Mouse (Mus musculus) kidney, embryonic 14.5 days (tissue): ENCODE results near the gene Prrg2. TPM values are rescaled to one million over a fixed set of nuclear protein-coding genes. Genes with fewer than 3 reads are reported as not detected.

Experiments
- ATAC-seq: fragments of 200-750 bp; cut with Nextera tagmentation; 2 replicates; pipeline ENCODE4 v1.8.0; 2017; ENCODE audit warnings: moderate number of reproducible peaks, mild to moderate bottlenecking, moderate TSS enrichment, moderate library complexity; ENCODE audit not compliant: low FRiP score, low TSS enrichment
- H3K27ac ChIP-seq: fragments of 300-500 bp; sonication (generic); 2 replicates; pipeline ENCODE4 v1.5.1; 2014; ENCODE audit warnings: low read depth, mild to moderate bottlenecking, low read length, moderate library complexity, mixed read lengths
- H3K27me3 ChIP-seq: fragments of 300-500 bp; sonication (generic); 2 replicates; pipeline ENCODE4 v1.6.1; 2014; ENCODE audit warnings: mild to moderate bottlenecking, low read length; ENCODE audit not compliant: control insufficient read depth, insufficient read depth
- H3K36me3 ChIP-seq: fragments of 300-500 bp; sonication (generic); 2 replicates; pipeline ENCODE4 v1.6.1; 2014; ENCODE audit warnings: low read length, mixed read lengths; ENCODE audit not compliant: control insufficient read depth, insufficient read depth
- H3K4me1 ChIP-seq: fragments of 300-500 bp; sonication (generic); 2 replicates; pipeline ENCODE4 v1.6.1; 2014; ENCODE audit warnings: low read length, mixed read lengths; ENCODE audit not compliant: control insufficient read depth, insufficient read depth
- H3K4me2 ChIP-seq: fragments of 300-500 bp; sonication (generic); replicated peaks from 2 replicates; pipeline ENCODE4 v1.6.1; 2014; ENCODE audit warnings: low read depth, mild to moderate bottlenecking, low read length
- H3K4me3 ChIP-seq: fragments of 300-500 bp; sonication (generic); 2 replicates; pipeline ENCODE4 v1.5.1; 2014; ENCODE audit warnings: mild to moderate bottlenecking, low read length
- H3K9ac ChIP-seq: fragments of 300-500 bp; sonication (generic); 2 replicates; pipeline ENCODE4 v1.6.1; 2014; ENCODE audit warnings: low read depth, mild to moderate bottlenecking, low read length, moderate library complexity
- H3K9me3 ChIP-seq: fragments of 300-500 bp; sonication (generic); 2 replicates; pipeline ENCODE4 v1.6.1; 2016; ENCODE audit warnings: low read length; ENCODE audit not compliant: control insufficient read depth
- WGBS: fragments of 180-500 bp; shearing (Covaris S2); extraction: QIAGEN DNeasy Blood & Tissue Kit; methylation state at CpG from one replicate; pipeline ENCODE4 v1.1.7; 2014; 5-methylcytosine and 5-hydroxymethylcytosine counted together
- polyA plus RNA-seq: library from polyadenylated mRNA; unstranded; fragments of >200 nt; fragmentation: Nextera tagmentation; extraction: Ambion mirVana; gene quantifications from 2 replicates; pipeline ENCODE4 v1.2.1, GENCODE M21; 2014

Gene Prrg2
- polyA plus RNA-seq, 1 experiment from 2014 or later = 27.3 TPM

DNA sequence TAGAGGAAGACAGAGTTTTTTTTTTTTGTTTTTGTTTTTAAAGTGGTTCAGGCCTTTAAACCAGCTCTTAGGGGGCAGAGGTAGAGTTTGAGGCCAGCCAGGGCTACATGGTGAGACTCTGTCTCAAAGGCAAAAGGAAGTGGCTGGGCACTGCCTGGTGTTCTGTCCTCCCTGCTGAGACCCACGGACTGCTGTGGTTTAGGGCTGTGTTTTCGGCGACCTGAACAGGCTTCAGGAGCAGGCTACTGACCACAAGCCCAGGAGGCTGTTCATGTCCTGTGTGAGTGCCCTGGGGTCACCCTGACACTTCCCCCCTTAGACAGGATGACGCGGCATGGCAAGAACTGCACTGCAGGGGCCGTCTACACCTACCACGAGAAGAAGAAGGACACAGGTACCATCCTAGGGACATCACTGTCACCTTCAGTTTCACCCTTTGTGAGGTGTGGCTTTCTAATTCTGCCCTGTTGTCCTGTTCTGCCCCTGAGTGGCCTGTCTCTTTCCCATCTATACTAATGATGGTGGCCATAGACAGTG is 10.8 kb upstream of the Prrg2 start:
- Histone ChIP-seq H3K4me1 (0 out of 2 replicates have a peak, but pooled peaks cover 4% of the 10 kb centered on the region), H3K27ac (no peak overlapping the region), H3K27me3 (no peaks in the 10 kb centered on the region), H3K9ac (no peak overlapping the region; the same call in 1 of the 2 replicates), H3K4me3 (no peak overlapping the region), H3K36me3 (peaks cover 44% of the 10 kb centered on the region), H3K9me3 (no peaks in the 10 kb centered on the region), H3K4me2 (no peak overlapping the region)
- 74% methylated on average over 7 of the region's 7 CpGs for WGBS
- no peak for ATAC-seq

DNA sequence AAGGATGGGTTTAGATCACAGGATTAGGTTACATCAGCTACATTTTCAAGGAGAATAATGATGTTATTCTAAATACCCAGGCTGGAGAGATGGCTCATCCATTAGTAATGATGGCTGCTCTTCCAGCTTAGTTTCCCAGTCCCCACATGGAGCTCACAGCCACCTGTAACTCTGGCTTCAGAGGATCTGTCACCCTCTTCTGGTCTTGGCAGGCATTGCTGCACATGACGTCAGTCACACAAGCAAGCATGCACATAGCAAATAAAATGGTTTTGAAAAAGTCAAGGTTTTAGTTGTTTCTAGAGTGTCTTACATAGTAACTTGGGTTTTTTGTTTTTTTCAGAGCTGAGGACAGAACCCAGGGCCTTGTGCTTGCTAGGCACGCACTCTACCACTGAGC is 9.8 kb upstream of the Prrg2 start:
- no peak overlapping the region for H3K4me3 ChIP-seq
- no peaks in the 10 kb centered on the region for H3K9me3 ChIP-seq
- H3K4me1 ChIP-seq = 0 out of 2 replicates have a peak, but pooled peaks cover 4% of the 10 kb centered on the region
- H3K27me3 ChIP-seq = no peaks in the 10 kb centered on the region
- H3K27ac ChIP-seq = no peak overlapping the region
- H3K4me2 ChIP-seq = no peak overlapping the region
- ATAC-seq = no peak
- no peak overlapping the region for H3K9ac ChIP-seq
- H3K36me3 ChIP-seq = peaks cover 36% of the 10 kb centered on the region
- WGBS = 82% methylated on average over 2 of the region's 2 CpGs

DNA sequence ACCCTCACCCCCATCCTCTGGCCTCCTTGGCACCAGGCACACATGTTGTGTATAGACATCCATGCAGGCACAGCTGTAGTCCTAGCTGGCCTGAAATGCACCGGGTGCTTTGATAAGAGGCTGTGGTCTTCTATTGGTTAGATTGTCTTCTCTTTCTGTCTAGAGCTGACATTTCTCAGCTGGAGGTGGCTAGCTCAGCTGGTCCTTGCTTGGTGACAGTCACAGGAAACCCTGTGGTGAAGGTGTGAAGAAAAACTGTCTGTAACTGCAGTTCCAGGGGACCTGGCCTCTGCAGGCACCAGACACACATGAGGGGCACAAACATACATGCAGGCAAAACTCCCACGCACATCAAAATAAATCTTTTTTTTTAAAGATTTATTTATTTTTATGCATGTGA is 7.2 kb upstream of the Prrg2 start:
- no peak overlapping the region for H3K4me3 ChIP-seq
- H3K4me2 ChIP-seq = no peak overlapping the region
- H3K36me3 ChIP-seq = peaks cover 14% of the 10 kb centered on the region; the same call in 1 of the 2 replicates
- H3K27ac ChIP-seq = no peak overlapping the region
- no peak overlapping the region for H3K9ac ChIP-seq
- no peaks in the 10 kb centered on the region for H3K27me3 ChIP-seq
- H3K4me1 ChIP-seq = no peaks in the 10 kb centered on the region
- WGBS = 79% methylated on average over 2 of the region's 2 CpGs
- ATAC-seq = no peak
- H3K9me3 ChIP-seq = no peaks in the 10 kb centered on the region

DNA sequence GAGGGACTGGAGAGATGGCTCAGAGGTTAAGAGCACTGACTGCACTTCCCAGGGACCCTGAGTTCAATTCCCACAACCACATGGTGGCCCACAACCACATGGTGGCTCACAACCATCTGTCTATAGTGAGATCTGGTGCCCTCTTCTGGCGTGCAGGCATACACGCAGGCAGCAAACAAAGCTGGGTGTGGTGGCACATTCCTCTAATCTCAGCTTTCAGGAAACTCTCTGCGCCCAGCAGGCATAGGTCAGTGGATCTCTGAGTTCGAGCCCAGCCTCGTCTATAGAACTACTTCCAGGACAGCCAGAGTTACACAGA is 5.5 kb upstream of the Prrg2 start:
- Histone ChIP-seq H3K4me1 (0 out of 2 replicates have a peak, but pooled peaks cover 3% of the 10 kb centered on the region), H3K4me2 (no peak overlapping the region), H3K27me3 (no peaks in the 10 kb centered on the region), H3K36me3 (no peaks in the 10 kb centered on the region), H3K9me3 (no peaks in the 10 kb centered on the region), H3K4me3 (no peak overlapping the region), H3K27ac (no peak overlapping the region), H3K9ac (no peak overlapping the region)
- ATAC-seq = no peak
- WGBS = 34% methylated on average over 5 of the region's 5 CpGs

DNA sequence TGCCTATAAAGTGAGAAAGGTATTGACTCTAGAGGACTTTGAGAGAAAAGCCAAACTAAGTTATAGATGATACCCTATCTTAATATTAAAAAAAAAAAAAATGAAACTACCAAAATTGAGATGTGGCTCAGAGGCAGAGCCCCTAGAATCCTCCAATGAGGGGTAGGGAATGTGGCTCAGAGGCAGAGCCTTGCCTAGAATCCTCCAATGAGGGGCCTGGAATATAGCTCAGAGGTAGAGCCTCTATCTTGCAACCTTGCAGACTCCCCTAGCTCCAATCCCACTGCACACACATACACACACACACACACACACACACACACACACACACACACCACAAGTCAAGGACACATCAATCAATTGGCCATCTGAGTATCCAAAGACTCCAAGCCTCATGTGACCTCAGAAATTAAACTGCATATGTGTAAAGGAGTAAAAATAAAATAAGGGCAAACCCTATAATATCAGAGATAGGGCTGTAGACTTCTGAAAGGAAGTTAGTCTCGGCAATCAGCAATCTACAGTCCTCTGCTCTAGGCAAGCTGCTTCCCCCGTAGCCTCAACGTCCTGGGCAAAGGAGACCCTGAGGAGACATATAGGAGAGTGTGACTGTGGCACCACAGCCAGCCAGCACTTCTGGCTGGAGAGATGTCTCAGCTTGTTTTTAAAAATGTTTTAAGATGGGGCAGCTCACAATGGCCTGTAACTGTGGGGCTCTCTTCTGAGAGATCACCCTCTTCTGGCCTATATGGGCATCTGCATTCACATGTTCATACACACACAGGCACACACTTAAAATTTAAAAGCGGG is 4.9 kb upstream of the Prrg2 start:
- no peak overlapping the region for H3K9ac ChIP-seq
- H3K4me3 ChIP-seq = no peak overlapping the region
- no peak overlapping the region for H3K27ac ChIP-seq
- H3K4me1 ChIP-seq = 0 out of 2 replicates have a peak, but pooled peaks cover 3% of the 10 kb centered on the region
- no peak overlapping the region for H3K4me2 ChIP-seq
- H3K27me3 ChIP-seq = no peaks in the 10 kb centered on the region
- H3K9me3 ChIP-seq = no peaks in the 10 kb centered on the region
- no peaks in the 10 kb centered on the region for H3K36me3 ChIP-seq
- ATAC-seq = no peak
- 87% methylated on average over 4 of the region's 4 CpGs for WGBS

DNA sequence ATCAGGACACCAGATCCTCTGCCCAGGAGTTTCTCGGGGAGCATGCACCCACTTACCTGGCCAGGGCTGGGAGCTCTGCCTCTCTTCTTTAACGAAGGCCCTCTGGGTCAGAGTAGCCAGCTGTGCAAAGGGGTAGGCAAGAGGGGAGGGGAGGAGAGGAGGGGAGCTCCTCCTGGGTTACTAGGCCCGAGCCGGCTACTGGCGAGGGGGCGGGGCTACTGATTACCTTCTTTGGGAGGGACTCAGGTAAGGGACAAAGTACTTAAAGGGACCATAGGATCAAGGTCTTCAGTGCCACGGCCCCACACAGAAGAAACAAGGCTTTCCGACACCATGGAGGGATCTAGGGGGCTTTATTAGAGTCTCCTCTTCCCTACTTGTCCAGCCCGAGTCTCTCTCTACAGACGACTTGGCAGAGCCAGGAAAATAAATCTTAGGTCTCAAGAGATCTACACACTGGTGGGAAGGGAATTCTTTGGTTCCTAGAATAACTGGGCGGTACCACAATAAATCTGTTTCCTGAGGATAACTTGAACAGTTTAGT is 873 bp downstream of the Prrg2 start:
- Histone ChIP-seq H3K27ac (peak overlapping the region; percentile 88), H3K4me3 (peak overlapping the region; percentile 69), H3K27me3 (no peaks in the 10 kb centered on the region), H3K4me1 (peaks cover 12% of the 10 kb centered on the region), H3K9me3 (no peaks in the 10 kb centered on the region), H3K4me2 (peak overlapping the region; percentile 50), H3K9ac (peak overlapping the region; percentile 61), H3K36me3 (no peaks in the 10 kb centered on the region)
- peak; percentile 41; the same call in 1 of the 2 replicates for ATAC-seq
- WGBS = 5% methylated on average over 11 of the region's 11 CpGs

DNA sequence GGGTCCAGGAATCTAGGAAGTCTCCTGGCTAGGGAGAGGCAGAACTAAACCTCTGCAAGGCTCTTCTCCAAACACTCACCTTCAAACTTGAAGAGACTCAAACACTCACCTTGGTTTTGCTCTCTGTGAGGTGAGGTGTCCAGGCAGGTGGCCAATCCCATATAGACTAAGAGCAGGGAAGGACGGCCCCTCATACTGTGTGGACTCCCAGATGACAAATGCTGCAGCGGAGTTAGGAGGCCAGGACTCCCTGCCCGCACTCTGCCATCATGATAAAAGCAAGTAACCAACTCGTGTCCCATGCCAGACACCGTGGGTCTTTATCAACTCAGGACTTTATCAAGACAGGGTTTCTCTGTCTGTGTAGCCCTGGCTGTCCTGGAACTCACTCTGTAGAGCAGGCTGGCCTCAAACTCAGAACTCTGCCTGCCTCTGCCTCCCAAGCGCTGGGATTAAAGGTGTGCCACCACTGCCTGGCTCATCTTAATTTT is 1.8 kb downstream of the Prrg2 start:
- Histone ChIP-seq H3K4me3 (no peak overlapping the region; the same call in 1 of the 2 replicates), H3K27ac (no peak overlapping the region), H3K9me3 (no peaks in the 10 kb centered on the region), H3K4me2 (no peak overlapping the region), H3K27me3 (no peaks in the 10 kb centered on the region), H3K36me3 (no peaks in the 10 kb centered on the region), H3K9ac (no peak overlapping the region), H3K4me1 (peaks cover 12% of the 10 kb centered on the region)
- WGBS = 83% methylated on average over 6 of the region's 6 CpGs
- no peak for ATAC-seq

DNA sequence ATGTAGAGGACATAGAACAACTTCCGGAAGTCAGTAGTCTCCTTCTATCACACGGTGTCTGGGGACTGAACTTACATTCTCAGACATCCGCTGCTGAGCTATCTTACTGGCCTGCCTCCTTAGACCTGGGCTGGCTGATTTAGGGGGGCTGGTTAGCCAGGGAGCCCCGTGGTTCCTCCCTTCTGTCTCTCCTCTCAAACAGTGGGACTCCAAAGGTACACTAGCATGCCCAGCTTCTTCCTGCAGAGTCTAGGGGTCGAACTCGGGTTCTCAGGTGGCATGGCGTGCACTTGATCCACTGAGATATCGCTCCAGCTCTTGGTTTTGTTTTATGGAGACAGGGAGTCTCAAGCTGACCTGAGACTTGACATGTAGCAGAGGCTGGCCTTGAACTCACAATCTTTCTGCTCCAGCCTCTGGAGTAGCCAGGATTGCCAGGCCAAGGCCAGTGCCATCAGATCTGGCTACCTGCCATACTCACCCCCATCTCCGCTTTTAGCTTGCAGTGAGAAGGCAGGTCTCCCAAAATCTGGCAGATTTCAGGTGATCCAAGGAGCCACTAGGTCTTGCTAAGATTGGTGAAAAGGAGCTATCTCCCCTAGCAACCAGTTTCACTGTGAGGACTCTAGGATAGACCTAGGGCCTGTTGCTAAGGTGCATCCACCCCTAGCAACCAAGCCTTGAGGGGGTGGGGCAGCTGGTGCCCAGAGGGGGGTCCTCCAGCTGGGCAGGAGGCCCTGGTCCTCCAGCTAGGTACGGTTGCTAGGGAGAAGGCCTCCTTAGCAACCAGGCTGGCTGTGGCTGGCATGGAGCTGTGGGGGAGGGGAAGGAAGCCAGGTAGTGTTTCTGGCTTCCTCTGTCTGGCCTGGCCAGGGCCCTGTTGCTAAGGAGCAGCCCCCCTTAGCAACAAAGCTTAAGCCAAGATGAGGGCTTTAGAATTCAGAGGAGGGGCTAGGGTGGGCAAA is 3.6 kb downstream of the Prrg2 start:
- no peak overlapping the region for H3K4me2 ChIP-seq
- H3K27ac ChIP-seq = no peak overlapping the region; the same call in 1 of the 2 replicates
- no peak overlapping the region for H3K4me3 ChIP-seq
- no peaks in the 10 kb centered on the region for H3K27me3 ChIP-seq
- H3K36me3 ChIP-seq = no peaks in the 10 kb centered on the region
- H3K9me3 ChIP-seq = no peaks in the 10 kb centered on the region
- peaks cover 12% of the 10 kb centered on the region for H3K4me1 ChIP-seq
- no peak for ATAC-seq
- WGBS = 77% methylated on average over 10 of the region's 10 CpGs
- no peak overlapping the region for H3K9ac ChIP-seq
